Mouse (Mus musculus) adrenal gland, adult (tissue): Measurements from ENCODE around the gene Borcs7.

ENCODE experiments used
- DNase-seq, 2 experiments: peaks; one replicate each; pipeline ENCODE4 v3.0.0; 2022 to 2023; ENCODE audit warnings: low spot score in 1 of 2; ENCODE audit not compliant: inconsistent age in 2 of 2

The Borcs7 gene

DNA sequence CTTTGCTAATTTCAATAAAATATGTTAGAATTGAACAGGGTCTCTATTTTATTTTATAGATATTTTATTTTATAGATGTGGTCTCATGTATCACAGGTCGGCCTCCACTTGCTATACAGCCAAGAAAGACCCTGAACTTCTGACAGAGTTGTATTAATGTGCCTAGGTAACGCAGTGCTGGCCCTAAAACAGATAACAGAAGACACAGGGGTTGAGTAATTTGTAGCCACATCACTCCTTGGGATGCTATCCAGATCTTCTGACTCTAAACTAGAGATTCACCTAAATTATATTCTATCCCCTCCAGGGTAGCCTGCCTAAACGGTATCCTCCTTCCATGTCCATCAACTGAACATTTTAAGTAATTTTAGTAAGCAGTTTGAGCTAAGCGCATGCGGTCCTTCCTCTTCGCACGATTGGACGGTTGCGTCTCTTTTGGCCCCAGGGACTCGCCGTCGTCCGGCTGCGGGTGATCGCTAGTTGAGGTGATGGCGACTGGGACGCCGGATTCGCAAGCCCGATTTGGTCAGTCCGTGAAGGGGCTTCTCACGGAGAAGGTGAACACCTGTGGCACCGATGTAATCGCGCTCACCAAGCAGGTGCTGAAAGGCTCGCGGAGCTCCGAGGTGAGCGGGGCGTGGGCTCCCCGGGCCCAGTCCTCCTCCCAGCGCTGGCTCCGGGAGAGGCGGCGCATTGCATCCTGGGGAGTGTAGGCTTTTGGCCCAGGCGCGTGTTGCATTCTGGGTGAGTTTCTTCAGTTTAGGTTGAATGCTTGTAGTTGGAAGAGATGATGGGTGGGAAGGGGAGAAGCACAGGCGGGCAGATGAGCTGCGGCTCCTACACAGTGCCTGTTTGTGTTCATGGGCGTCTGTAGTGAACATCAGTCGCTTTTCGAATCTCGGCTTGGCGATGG is at the start of gene Borcs7:
TSS of gene Borcs7 (plus strand) at position 447 of the 913 bp plus-strand sequence.
- peak; percentile 89 to 97 for DNase-seq

GRCm38 (mm10) chr19:46640780-46641179 is 48.9 kb upstream of the Borcs7 start:
- DNase-seq: peak in 1 of 2 experiments; percentile 73

- DNase-seq: peak; percentile 87 to 94
Measured at GRCm38 (mm10) chr19:46641420-46642085, 48.2 kb upstream of the Borcs7 start.

DNA sequence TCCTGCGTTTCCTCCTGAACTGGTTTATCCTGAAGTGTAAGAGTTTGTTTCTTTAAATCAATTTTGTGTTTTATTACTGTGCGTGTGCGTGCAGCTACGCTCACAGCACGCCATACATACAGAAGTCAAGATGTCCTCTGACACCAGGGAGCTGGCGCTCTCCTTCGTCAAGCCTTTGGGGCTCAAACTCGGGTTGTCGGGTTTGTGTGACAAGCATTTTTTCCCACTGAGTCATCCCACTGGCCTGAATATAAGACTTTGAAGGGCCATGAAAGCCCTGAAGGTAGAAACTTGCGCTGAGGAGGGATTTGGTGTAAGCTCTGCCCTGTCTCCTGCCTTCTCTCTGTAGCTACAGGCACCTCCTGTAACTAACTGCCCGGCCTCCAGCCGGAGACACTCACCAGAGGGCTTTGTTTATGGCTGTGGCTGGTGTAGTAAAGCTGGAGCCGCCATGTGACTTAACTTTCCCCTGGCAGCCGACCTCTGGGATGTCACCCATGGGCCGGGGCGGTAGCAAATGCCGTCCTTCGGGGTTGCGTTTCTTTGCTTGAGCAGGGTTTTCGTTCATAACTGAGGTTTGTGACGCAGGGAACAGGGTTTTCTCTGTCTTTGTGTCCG is 47.5 kb upstream of the Borcs7 start:
- DNase-seq: peak; percentile 58 to 83

- DNase-seq: peak; percentile 61 to 88
Measured at GRCm38 (mm10) chr19:46643236-46643635, 46.5 kb upstream of the Borcs7 start.

DNA sequence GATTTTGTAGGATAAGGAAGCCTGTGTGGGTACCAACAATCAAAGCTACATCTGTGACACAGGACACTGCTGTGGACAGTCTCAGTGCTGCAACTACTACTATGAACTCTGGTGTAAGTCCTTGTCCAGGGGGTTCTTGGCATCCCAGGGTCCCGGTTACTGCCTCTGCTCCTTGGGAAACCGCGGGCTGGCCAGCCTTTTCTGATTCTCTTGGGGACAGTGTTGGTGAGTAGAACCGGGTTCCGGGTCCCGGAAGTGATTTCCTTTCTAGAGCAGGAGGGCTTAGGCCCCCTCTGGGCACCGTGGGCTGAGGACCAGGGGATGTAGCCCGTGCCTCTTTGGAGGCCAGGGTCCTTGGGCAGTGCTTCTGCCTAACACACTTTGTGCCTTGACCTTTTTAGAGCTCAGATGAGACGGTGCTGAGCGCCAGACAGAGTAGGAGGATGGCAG is 45.3 kb upstream of the Borcs7 start:
- DNase-seq: peak; percentile 50 to 77

GRCm38 (mm10) chr19:46644793-46645602 is 44.7 kb upstream of the Borcs7 start:
- peak in 1 of 2 experiments; percentile 79 for DNase-seq

DNA sequence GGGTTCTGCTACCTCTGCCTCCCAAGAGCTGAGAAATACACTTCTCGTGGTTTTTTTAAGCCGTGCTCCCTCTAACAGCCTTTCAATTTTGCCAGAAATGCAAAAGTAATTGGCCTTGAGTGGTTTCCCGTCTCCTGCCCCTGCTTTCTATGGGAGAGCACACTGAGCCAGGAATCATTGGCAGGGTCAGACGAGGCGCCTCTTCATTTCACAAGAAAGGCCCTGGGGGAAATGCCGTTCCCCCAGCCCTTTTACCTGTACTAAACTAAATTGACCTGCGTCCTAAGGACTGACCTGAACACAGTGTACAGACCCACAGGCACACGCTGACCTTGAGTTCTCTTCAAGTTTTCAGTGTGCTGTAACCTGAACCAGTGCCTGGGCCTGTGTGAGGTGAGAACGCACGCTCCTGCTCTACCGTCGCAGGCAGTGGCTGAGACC is 43.6 kb upstream of the Borcs7 start:
- DNase-seq: peak in 1 of 2 experiments; percentile 82

GRCm38 (mm10) chr19:46647254-46647653 is 42.5 kb upstream of the Borcs7 start:
- no peak for DNase-seq

DNA sequence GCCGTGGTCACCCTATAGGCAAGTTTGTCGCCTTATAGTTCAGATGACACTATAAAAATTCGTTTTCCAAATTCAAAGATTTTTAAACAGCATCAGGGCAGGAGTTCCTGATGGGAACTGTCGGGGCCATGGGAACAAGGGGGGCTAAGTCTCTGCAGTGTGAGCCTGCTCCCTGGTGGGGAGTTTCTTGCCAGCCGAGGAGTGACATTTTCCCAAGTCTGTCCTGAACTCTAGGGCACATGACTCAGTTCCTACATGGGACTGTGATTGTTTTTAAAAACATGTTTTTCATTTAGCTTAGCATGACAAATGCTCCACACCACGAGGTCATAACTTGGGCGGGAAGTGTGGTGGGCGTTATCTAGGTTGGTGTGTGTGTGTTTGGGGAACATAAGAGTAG is 41.9 kb upstream of the Borcs7 start:
- DNase-seq: peak in 1 of 2 experiments; percentile 71

- no peak for DNase-seq
Measured at GRCm38 (mm10) chr19:46648565-46648964, 41.1 kb upstream of the Borcs7 start.

DNA sequence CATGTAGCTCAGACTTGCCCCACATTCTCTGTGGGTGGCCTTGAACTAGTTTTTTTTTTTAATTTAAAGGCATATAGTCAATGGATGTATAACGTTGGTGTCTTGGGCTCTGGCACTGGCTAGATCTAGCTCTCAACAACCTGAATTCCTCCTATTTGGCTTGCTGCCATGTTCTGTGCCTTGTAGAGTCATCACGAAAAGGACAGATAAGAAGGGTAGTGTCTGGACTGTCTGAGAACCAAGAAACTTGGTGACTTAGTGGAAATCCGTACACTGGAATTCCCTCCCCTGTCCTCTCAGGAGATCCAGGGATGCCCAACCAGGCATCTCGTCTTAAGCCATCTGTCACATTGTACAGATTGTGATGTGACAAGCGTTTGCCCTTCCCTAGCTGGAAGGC is 36.5 kb upstream of the Borcs7 start:
- DNase-seq: peak in 1 of 2 experiments; percentile 72

DNA sequence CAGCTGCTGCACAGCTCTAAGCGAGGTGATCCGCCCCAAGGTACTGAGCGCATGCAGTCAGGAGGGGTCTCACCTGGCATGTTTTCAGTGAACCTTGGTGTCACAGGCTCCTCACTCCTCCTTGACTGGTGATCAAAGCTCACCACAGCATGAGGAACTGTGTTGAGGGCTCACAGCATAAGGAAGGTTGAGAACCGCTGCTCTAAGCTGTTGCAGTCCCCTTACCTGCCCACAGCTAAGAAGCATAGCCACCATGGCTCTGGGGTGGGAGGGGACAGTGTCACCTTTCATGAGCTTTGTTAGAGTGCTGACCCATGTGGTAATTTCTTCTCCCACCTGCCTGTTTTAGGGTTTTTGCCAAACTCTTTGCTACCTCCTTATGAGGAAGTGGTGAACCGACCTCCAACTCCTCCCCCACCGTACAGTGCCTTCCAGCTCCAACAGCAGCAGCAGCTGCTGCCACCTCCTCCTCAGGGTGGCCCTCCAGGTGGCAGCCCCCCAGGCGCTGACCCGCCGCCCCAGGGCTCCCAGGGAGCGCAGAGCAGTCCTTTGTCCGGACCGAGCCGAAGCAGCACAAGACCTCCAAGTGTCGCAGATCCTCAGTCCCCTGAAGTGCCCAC is 36.0 kb upstream of the Borcs7 start:
- no peak for DNase-seq

- DNase-seq: no peak
Measured at GRCm38 (mm10) chr19:46655626-46656025, 34.1 kb upstream of the Borcs7 start.

DNA sequence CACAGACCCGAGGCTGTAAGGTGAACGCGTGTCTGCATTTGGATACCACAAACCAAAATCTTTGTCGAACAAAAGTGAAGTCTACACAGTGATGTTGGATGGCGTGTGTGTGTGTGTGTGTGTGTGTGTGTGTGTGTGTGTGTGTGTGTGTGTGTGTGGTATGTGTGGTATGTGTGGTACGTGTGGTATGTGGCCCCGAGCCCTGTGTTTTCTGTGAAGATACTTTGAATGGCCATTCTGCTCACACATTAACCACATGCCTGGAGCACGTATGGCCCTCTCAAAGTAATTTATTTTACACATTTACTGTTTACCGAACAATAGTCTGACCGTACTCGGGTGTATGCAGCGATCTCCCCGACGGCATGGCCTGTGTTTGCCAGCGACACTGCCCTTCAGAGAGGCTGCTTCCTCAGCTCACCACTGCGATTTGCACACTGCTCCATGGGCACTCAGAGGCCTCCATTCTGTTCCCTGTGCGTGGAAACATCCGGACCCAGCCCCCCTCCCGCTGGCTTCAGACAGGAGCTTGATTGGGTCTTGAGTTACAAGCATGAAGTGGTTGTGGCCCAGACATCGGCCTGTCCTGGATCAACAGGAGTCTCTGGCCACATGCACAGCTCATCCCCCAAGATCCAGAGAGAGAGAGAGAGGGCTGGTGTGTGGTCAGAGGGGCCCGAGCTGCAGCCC is 33.4 kb upstream of the Borcs7 start:
- DNase-seq: no peak

DNA sequence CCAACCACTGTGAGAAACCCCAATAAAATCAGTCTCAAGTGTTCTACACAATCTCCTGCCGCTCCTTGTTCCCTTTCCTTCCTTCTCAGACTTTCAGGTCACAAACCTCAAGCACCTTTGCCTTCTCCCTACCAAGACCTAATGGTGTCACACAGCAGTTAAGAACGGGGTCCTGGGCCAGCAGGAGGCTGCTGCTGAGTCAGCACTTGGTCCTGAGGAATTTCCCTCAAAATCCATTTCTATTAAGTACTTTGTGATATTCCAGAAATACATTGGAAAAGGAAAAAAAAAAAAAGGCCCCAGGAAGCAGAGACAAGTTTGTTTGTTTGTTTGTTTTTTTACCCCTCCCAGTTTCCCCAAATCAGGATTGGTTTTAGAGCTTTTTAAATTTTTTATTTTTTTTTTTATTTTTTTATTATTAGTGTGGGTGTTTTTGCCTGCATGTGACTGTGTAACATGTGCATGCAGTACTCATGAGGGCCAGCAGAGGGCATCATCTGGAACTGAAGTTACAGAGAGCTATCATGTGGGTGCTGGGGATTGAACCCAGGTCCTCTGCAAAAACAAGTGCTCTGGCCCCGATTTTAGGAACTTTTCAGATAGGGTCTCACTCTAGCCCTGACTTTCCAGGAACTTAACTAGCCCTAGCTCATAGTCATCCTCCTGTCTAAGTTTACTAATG is 32.2 kb upstream of the Borcs7 start:
- DNase-seq: peak in 1 of 2 experiments; percentile 68

- no peak for DNase-seq
Measured at GRCm38 (mm10) chr19:46658348-46658747, 31.4 kb upstream of the Borcs7 start.

DNA sequence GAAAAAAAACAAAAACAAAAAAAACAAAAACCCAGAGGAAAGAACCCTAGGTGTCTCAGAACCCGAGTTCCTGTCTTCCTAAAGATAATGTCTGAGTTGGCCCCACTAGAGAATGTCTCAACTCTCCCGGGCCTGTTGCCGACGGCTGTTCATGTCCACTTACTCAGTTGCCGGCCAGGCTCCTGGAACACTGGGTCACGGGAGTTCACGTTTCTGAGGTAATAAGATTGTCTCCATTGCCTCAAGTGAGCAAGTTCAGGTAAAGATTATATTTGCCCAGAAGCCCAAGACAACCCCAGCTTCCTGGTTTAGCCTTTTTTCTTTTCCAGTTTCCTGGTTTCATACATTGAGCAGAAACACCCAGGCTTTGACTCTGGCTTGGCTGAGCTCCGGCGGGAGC is 30.9 kb upstream of the Borcs7 start:
- no peak for DNase-seq

GRCm38 (mm10) chr19:46661511-46661910 is 28.2 kb upstream of the Borcs7 start:
- peak in 1 of 2 experiments; percentile 46 for DNase-seq
